Mouse (Mus musculus): ENCODE results near the gene Kcna10. TPM values are rescaled to one million over a fixed set of nuclear protein-coding genes. Genes with fewer than 3 reads are reported as not detected.

The Kcna10 gene
- total RNA-seq, 2 experiments from 2014 or later: 0.11 TPM; not detected in 1

DNA sequence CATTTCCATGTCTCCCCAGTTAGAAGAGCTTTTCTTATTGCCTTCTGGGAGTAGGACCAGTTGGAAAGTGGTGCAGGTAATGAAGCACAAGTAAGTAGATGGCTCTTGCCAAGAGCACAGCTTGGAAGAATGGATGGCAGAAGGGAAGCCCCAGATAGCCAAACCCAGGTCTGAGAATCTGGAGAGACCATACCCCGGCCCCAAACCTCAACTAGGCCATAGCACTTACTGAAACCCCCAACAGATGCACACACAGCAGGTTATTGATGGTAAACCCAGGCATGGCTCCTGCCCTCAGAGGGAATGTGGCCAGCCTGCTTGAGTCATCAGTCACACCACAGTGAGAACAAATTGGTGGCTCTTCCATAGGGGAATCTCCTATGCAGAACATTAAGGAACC, 10.3 kb upstream of the Kcna10 start:
- DNase-seq: no peak
- Histone ChIP-seq H3K4me3 (no peak overlapping the region), H3K27ac (no peak overlapping the region)
- no peak for TF ChIP-seq CTCF (IDR thresholded peaks at IDR 0.05)
- intact Hi-C loops (cut with DNase I): no loop called here

DNA sequence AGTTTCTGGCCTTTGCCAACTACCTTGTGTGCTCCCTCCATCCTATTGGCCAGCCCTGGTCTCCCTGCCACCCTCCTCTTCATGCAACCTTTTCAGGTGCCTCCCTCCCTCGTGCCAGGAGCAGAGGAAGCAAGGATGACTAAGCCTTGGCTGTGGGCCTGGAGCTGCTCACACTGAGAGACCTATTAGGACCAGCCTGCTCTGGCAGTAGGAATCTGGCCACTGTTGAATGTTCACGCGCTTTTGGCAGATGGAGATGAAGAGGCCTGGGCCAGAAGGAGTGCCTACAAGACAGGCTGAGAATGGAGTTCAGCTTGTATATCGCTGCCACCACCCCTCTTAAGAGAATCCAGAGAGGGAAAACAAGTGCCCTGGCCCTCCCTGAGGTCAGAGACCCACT, 7.4 kb upstream of the Kcna10 start:
- TF ChIP-seq CTCF (IDR thresholded peaks at IDR 0.05): no peak
- intact Hi-C loops (cut with DNase I): no loop called here
- Histone ChIP-seq H3K4me3 (no peak overlapping the region), H3K27ac (no peak overlapping the region)
- DNase-seq: peak; percentile 68

DNA sequence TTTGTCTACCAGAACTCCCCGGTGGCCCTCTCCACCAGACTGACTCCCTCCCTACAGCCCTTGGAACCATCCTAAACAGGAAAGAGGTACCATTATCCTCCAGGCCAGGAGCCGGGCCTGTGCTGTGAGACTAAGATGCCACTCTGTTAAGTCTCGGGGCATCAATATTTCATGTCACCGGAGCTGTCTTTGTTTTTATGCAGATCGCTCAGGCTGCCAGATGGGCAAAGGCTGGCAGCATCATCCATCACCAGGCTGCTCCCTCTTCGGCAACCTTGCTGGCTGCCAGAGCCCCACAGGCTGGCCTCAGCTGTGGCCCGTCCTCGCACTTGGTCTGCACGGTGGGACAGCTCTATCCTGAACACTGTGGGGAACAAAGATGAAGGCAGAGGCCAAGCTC, 6.4 kb upstream of the Kcna10 start:
- TF ChIP-seq CTCF (IDR thresholded peaks at IDR 0.05): no peak
- no peak for DNase-seq
- intact Hi-C loops (cut with DNase I): no loop called here
- no peak overlapping the region for H3K4me3 ChIP-seq
- no peak overlapping the region for H3K27ac ChIP-seq

DNA sequence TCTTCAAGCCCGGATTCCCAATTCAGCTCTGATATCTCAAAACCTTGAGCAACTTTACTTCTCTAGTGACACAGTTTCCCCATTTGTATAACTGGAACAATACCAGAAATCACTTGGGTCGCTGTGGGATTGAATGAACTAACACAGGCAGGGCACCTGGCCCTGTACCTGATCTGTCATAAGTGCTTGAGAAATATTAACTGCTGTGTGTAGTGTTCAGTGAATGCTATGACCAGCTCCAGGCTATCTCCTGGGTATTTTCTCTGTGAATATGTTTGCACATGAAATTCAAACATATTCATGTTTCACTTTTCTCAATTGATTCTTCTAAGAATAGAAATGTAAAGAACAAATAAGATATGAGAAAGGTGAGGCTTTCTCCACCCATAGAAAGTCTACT, 2.0 kb upstream of the Kcna10 start:
- intact Hi-C loops (cut with DNase I): no loop called here
- no peak overlapping the region for H3K27ac ChIP-seq
- H3K4me3 ChIP-seq: no peak overlapping the region
- DNase-seq: no peak
- TF ChIP-seq CTCF (IDR thresholded peaks at IDR 0.05): no peak

GRCm38 (mm10) chr3:107183178-107183577, 322 bp downstream of the Kcna10 start:
- TF ChIP-seq CTCF (IDR thresholded peaks at IDR 0.05): no peak
- peak overlapping the region; percentile 31; the same call in 1 of the 2 replicates for H3K27ac ChIP-seq
- no peak overlapping the region for H3K4me3 ChIP-seq
- peak; percentile 26 for DNase-seq
- intact Hi-C loops (cut with DNase I): no loop called here

DNA sequence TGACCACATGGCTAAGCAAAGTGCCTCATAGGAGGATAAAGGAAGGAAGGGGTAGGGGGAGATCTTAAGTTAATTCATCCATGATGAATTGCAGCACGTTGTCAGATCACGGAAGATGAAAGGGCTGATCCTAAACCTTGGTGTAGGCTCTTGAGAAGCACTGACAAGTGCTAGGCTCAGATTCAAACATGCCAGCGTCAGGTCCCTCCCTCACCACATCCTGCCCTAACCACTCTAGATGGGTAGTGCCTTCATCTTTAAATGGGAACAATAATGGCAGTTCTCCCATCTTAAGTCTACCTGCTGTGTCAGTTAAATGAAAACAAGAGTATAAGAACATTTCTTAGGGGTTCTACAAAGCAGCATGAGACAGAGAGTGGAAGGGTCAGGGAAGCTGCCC, 2.7 kb downstream of the Kcna10 start:
- no peak for TF ChIP-seq CTCF (IDR thresholded peaks at IDR 0.05)
- intact Hi-C loops (cut with DNase I): no loop called here
- H3K27ac ChIP-seq: no peak overlapping the region
- no peak overlapping the region for H3K4me3 ChIP-seq
- no peak for DNase-seq

GRCm38 (mm10) chr3:107187022-107187421, 4.2 kb downstream of the Kcna10 start:
- H3K27ac ChIP-seq: no peak overlapping the region
- DNase-seq: no peak
- TF ChIP-seq CTCF (IDR thresholded peaks at IDR 0.05): no peak
- no peak overlapping the region for H3K4me3 ChIP-seq
- intact Hi-C loops (cut with DNase I): no loop called here

GRCm38 (mm10) chr3:107188226-107188899, 5.5 kb downstream of the Kcna10 start:
- H3K4me3 ChIP-seq: no peak overlapping the region
- peak; percentile 35 for DNase-seq
- intact Hi-C loops (cut with DNase I): loop anchor here (1.0 kb wide), 1 partner anchor 94 kb away; no protein-coding TSS in a partner anchor
- TF ChIP-seq CTCF (IDR thresholded peaks at IDR 0.05): peak; percentile 76
- no peak overlapping the region for H3K27ac ChIP-seq

DNA sequence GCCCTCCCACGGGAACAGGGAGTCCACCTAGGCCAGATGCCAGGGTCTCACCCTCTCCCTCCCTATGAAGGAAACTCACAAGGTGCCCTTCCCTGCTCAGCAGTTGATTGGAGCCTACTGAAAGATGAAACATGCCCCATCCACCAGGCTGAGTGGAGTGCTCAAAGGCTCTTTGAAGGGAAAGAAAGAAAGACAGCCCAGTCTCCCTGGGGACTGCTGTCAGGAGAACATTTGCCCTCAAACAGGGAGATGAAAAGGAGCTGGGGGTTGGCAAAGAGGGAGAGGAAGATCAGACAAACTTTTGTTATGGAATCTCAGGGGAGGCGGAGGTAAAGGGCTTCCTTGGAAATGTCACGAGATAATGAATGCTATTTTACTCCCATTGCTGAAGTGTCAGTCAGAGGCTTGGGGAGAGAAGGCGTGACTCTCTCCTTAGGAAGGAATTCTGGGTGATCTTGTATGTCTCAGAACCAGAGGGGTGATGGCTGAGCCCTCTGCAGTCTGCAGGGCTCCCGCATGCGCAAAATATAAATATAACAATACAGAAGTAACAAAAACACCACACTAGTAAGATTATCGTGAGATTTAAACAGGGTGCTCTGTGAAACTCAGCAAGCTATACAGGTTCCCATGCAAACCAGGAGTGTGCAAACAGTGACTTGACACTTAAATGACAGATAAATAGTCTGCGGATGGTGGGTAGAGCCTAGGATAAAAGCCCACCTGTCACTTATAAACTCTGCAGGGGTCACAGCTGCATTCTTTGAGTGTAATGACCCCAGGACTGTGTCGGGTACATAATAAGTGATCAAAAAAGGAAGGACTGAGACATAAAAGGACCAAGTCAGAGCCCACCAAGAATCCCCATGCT, 18.7 kb downstream of the Kcna10 start:
- intact Hi-C loops (cut with DNase I): no loop called here
- Histone ChIP-seq H3K27ac (no peak overlapping the region), H3K4me3 (no peak overlapping the region)
- DNase-seq: no peak
- no peak for TF ChIP-seq CTCF (IDR thresholded peaks at IDR 0.05)

DNA sequence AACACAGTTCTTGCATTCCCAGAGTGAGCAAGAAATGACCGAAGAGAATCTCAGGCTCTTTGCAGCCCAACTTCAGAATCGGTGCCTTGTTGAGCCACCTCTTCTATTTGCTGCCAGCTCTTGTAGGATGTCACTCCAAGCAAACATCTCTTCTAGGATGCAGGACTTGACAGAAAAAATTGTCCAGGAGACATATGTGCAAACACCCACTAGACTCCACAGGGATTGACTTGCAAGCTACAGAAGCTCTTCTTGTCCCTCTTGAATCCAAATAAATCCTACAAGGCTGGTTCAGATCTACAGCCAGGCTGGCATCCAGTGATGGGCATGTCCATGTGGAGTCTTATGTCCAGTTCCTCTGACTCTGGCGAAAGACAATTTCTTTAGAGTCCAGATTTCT, 21.6 kb downstream of the Kcna10 start:
- intact Hi-C loops (cut with DNase I): no loop called here
- H3K27ac ChIP-seq: no peak overlapping the region
- no peak for DNase-seq
- no peak for TF ChIP-seq CTCF (IDR thresholded peaks at IDR 0.05)
- no peak overlapping the region for H3K4me3 ChIP-seq

DNA sequence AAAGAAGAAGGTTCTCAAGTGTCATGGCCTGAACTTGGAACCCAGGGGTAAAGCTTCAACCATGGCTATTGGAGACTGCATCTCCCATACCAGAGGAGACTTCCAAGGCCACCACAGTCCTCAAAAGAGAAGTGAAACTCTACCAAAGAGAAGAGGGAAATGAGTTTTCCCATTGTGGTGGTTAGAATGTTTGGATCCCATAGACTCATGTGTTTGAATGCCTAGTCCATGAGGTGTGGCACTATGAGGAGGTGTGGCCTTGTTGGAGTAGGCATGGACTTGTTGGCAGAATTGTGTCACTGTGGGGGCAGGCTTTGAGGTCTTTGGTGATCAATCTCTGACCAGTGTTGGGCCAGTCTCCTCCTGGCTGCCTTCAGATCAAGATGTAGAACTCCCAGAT, 22.3 kb downstream of the Kcna10 start:
- no peak for TF ChIP-seq CTCF (IDR thresholded peaks at IDR 0.05)
- Histone ChIP-seq H3K4me3 (no peak overlapping the region), H3K27ac (no peak overlapping the region)
- DNase-seq: no peak
- intact Hi-C loops (cut with DNase I): no loop called here

DNA sequence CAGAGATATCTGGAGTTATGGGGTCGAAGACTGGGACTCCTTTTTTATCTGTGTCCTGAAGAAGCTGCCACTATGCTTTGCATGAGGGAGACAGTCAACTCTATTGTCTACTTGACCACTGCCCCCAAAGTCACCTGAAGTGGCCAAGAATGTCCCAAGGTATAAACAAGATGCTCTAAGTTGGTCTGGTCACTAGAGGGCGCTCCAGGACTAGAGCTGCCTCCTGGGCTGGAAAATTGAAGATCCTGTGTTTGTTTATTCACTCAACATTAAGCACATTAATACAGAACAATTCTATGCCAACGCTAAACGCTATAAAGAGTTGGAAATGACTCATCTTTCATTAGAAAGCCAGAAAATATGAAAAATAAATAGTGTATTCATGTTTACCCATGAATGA, 23.1 kb downstream of the Kcna10 start:
- intact Hi-C loops (cut with DNase I): loop anchor here (2.0 kb wide), 2 partner anchors 69 to 265 kb away; no protein-coding TSS in a partner anchor
- DNase-seq: peak; percentile 80
- TF ChIP-seq CTCF (IDR thresholded peaks at IDR 0.05): peak; percentile 96; the same call in 1 of the 2 replicates
- Histone ChIP-seq H3K4me3 (no peak overlapping the region), H3K27ac (peak overlapping the region; percentile 64)

DNA sequence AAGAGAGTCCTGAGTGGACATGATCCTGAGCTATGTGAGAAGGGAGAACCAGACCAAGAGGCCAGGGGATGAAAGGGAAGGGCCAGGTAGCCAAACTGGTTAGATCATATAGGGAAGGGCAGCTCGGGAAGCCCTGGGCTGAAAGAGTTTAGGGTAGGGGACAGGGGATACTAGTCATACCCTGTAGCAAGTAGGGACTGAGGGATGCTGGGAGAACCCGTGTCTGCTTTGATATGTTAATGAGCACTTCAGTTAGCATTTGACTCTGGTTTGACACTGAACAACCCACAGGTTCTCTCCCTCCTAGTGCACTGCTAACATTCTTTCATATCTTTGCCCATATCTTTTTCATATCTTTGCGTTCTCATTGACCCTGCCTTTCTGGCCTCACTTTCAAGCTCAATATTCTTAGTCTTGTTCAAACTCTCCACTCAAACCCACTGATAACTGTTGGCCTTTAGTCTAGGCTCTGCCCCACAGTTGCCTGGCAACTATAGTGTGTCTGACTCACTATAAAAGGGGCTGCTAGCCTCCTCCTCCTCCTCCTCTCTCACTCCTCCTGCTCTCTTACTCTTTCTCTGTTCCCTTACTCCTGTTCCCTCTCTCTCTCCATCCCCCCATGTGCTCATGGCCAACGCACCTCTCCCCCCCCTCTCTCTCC, 23.8 kb downstream of the Kcna10 start:
- Histone ChIP-seq H3K27ac (peak overlapping the region; percentile 64), H3K4me3 (no peak overlapping the region)
- DNase-seq: no peak
- intact Hi-C loops (cut with DNase I): loop anchor here (2.0 kb wide), 2 partner anchors 68 to 264 kb away; no protein-coding TSS in a partner anchor
- TF ChIP-seq CTCF (IDR thresholded peaks at IDR 0.05): no peak
